Mouse (Mus musculus): ENCODE measurements around the gene Ssb. TPM values are rescaled to one million over a fixed set of nuclear protein-coding genes. Genes with fewer than 3 reads are reported as not detected.
"Not testable (repeated sequence)": the region's sequence is repeated elsewhere in the genome, so short reads cannot be mapped to it uniquely, and the experiment has no call there.

Ssb gene
- polyA plus RNA-seq, 1 experiment = 5.3 TPM

DNA sequence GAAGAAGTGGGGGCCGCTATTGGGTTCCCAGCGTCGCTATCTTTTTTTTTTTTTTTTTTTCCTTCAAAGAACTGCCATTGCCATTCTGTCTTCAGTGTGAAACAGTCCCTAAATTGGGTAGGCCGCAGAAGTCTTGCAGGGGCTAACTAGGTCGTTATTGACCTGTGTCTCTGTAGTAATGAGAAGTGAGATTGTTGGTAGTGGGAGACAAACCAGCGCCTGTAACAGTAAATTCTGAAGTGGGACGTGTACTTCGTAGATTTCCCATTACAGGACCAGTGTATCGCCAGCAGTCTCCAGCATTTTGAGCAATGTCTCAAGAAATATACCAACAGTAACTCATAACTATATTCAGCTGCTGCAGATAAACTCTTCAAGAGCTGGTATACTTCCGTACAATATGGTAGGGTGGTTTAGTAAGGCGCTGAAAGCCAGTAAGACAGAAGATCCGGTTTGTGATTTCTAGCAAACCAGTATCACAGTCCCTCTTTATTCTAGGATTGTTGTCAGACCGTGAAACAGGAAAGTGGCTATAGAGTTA lies 825 bp downstream of the Ssb start:
- no peak for DNase-seq (ENCODE audit: low read depth)

DNA sequence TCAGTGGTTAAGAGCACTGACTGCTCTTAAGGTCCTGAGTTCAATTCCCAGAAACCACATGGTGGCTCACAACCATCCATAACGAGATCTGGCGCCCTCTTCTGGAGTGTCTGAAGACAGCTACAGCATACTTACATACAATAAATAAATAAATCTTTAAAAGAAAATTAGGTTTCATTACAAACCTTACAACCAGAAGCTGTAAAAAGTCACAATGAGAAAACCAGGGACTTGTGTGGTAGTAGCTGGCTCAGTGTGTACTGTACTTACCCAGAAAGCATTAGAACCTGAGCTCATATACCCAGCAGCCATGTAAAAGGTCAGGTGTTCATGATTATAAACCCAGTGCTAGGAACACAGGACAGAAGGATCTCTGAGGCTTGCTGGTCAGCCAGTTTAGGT lies 22.6 kb downstream of the Ssb start:
- DNase-seq (ENCODE audit: low read depth) = no peak

DNA sequence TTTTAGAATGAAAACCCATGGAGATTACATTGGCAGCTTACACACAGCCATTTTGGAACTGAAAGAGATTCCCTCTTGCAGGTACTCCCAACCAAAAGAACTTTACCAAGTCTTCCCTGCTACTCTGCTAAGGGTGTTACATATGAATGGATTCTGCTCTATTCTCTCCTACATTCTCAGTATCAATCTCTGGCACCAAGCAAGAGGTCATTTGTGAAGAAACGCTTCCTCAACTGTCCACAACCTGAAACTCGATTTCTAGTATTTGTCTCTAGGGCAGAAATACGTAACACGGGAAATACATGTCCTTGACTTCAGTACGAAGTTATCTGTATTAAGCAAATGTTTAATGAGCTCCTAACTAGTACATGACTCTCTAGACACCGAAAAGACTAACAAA lies 23.2 kb downstream of the Ssb start:
- no peak for DNase-seq (ENCODE audit: low read depth)

GRCm38 (mm10) chr2:69885050-69885449 lies 23.7 kb downstream of the Ssb start:
- DNase-seq (ENCODE audit: low read depth) = no peak

DNA sequence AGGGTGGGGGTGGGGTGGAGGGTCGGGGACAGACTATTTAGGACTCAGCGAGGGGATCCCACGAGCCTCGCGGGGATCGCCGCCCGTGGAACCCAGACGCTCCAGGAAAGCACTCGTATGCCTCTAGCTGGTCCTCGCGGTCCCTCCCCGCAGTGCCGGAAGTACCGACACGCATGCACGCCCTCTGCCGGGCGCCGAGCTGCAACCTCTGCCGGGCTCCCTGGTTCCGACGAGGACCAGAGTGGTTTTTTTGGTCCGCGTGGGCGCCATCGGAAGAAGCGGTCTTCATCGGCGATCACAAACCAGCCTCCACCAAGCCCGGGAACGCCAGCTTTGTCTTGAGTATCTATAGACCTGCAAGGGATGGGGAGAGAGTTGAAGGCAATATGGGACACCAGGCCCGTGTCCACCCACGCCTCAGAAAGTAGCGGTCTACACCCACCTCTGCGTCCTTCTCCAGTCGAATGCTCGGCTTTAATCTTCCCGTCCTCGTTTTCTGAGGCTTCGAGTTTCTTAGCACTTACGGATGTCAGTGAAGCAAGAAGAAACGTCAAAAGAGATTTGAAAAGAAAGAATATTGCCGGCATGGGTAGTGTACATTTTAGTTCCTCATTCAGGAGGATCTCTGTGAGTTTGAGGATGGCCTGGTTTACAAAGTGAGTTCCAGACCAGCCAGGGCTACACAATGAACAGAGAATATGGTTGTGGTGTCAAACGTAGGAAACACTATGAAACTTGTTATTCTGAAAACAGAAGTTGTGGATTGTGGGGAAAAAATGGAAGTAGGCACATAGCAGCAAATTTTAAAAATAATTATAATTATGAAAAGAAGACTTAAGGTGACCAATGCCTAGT lies 24.3 kb downstream of the Ssb start, which contains the start of gene Mettl5:
Gene Mettl5, minus strand, starts transcription at position 165 of the 855 bp plus-strand sequence.
- no peak for DNase-seq (ENCODE audit: low read depth)

DNA sequence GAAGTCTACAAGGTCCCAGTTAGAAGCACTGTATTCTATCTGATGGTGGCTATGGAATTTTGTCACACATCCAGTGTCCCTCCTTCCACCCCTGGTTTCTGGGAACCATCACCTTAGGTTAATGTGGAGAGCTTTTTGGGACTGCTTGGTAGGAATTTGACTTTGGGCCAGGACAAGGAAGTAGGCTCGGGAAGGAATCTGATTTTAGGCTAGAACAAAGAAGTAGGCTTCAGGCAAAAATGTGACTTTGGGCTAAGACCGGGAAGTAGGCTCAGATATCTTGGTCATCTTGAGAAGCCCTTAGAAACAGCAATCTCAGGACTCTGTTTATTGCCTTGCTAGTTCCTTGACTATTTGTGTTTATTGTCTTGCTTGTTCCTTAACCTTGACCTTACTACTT lies 27.6 kb downstream of the Ssb start:
- DNase-seq (ENCODE audit: low read depth) = no peak

DNA sequence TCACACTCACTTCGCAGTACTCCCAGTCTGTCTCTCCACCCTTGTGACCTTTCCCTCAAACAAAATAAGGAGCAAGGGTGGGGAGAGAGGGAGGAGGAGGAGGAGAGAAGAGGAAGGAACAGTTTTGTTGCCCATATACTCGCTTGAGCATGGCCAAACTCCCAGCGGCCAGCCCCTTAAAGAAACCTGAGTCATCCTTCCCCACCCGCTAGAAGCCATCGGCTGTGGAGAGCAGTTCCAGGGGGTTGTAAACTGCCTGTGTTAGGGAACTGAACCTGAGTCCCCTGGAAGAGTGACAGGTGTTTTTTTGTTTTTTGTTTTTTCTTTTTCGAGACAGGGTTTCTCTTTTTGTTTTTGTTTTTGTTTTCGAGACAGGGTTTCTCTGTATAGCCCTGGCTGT lies 29.5 kb downstream of the Ssb start:
- DNase-seq (ENCODE audit: low read depth) = no peak

GRCm38 (mm10) chr2:69893145-69893544 lies 31.8 kb downstream of the Ssb start:
- DNase-seq (ENCODE audit: low read depth) = no peak

- no peak for DNase-seq (ENCODE audit: low read depth)
Observed at GRCm38 (mm10) chr2:69893891-69894290, 32.5 kb downstream of the Ssb start.

DNA sequence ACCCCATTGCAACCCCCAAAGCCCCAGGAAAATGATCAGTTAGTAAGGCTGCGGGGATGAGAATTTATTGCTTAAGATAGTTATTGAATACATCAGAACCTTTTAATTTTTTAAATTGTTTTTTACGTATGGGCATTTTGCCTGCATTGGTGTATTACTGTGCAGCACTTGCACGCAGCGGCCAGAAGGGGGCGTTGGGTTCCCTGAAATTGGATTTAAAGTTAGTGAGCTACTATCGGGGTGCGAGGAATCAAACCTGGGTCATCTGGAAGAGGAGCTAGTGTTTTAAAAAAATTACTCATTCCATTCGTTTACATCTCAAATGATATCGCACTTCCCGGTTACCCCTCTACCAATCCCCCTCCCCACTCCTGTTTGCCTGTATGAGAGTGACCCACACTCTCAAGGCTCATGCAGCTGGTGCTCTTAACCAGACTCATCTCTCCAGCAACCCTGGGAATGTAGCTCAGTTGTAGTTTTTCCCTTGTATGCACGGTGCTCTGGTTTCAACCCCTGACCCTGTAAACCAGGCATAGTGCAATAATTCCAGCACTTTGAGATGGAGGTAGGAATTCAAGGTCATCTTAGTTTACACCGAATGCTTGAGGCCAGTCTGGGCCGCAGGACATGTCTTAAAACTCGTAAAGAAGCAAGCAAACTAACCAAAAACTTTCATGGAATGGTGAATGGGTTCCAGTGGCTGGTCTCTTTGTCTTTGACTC lies 34.3 kb downstream of the Ssb start:
- no peak for DNase-seq (ENCODE audit: low read depth)

DNA sequence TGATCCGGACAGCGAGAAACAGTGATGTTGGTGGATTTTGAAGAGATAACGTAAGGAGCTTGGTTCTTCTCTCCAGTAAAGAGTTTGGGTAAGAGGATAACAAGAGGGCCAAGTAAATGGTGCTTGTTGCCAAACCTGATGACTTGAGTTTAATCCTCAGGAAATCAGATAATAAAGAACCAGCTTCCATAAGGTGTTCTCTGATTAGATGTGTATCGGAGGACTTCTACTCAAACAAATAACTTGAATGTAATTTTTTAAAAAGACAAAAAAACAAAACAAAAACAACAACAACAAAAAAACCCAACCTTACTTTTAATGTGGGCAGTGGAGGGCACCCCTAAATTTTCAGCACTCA lies 34.8 kb downstream of the Ssb start:
- DNase-seq (ENCODE audit: low read depth) = no peak

DNA sequence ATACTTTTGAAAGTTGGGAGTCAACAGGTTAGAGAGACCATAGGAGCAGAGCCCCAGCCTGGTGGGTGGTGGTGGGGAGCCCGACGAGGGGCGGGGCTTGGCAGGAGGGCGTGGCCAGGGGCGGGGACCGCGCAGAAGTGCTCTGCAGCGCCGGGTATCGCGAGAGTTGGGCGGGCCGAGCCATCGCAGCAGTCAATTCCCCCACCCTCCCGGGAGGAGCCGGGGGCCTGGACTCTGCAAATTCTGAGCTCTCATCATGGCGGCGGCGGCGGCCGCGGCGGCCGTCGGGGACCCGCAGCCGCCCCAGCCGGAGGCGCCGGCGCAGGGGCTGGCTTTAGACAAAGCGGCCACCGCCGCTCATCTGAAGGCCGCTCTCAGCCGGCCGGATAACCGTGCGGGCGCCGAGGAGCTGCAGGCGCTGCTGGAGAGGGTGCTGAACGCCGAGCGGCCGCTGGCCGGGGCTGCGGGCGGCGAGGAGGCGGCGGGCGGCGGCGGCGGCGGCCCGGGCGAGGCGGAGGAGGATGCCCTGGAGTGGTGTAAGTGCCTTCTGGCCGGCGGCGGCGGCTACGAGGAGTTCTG lies 35.8 kb downstream of the Ssb start, which contains the start of gene Ubr3:
Gene Ubr3, plus strand, starts transcription at position 208 of the 579 bp plus-strand sequence.
- DNase-seq (ENCODE audit: low read depth) = no peak

- DNase-seq (ENCODE audit: low read depth) = no peak
Observed at GRCm38 (mm10) chr2:69897618-69898575, 36.5 kb downstream of the Ssb start.

DNA sequence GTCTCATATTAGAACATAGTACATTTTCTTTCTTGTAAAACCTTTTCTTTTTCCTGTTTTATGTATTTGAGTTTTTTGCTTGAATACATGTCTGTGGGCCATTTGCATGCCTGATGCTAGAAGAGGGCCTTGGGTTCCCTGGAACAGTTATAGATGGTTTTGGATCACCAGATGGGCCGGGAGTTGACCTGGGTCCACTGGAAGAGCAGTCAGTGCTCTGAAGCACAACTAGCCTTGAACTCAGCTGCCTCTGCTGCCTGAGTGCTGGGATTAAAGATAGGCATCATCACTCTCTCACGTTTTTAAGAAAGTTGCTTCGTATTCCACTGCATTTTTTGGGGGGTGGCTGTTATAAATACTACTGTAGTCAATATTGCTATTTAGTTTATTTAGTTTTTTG lies 42.2 kb downstream of the Ssb start:
- no peak for DNase-seq (ENCODE audit: low read depth)

DNA sequence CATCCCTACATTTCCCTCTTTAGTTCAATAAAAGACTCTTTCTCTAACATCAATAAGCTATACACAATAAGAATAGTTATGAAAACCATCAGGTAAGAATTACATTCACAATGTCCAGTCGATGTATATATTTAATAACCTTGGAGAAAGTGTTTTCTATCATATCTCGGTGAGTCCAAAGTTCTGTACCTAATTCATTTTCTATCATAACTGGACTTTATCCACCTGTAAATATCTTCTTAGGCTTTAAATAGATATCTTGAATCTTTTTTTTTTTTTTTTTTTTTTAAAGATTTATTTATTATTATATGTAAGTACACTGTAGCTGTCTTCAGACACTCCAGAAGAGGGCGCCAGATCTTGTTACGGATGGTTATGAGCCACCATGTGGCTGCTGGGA lies 46.0 kb downstream of the Ssb start:
- DNase-seq (ENCODE audit: low read depth) = not testable (repeated sequence)

- DNase-seq (ENCODE audit: low read depth) = no peak
Observed at GRCm38 (mm10) chr2:69912801-69913200, 51.4 kb downstream of the Ssb start.

DNA sequence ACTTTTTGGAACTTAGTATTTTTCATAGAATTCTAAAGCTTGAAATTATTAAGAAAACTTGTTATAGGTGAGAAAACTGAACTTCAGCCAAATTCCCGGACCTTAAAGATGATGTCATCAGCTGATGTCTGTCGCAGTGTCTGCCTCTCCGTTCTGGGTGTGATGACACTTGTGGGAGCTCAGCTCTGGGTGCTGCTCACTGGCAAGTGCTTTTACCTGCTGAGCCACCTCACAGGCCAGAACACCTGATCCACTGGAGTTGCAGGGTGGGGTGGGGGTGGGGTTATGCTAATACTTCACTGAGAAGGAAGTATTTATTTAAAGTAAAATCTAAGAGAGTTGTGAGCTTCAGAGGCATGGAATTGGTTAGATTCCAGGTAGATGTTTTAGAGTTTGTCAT lies 55.9 kb downstream of the Ssb start:
- DNase-seq (ENCODE audit: low read depth) = no peak

Measured in gonadal fat pad, adult 2 months (tissue).